17 mouse cellular contexts compared by ENCODE assay signal in genomic region chr6:97355141-97355540, GRCm38 (mm10).
DNase-seq lines count a peak whose midpoint lies in the region; ATAC-seq and TF ChIP-seq lines count a peak whose summit lies in the region.
"Had no signal": no experiment of that assay in that cellular context is flagged by ENCODE, and none has a peak within 500 bp of the region (broad histone marks: within the 10 kb centered on the region; RNA-seq: fewer than 3 reads in every experiment).

No protein-coding gene starts in this region.

- no peak for DNase-seq in forebrain, postnatal 0 days
- DNase-seq in kidney, adult 11 months = no peak
- peak; percentile 7 for DNase-seq in R1 (ENCODE audit: low read depth, low spot score)
- no peak for DNase-seq in liver, postnatal 0 days
- DNase-seq in right cerebral cortex, adult 2 months (ENCODE audit: low spot score in 2 of 2) = no peak
- DNase-seq: B cell, adult 2 months; cerebellum, adult 9-10 months; kidney, adult 18-20 months; layer of hippocampus, adult 9-11 months; lung, postnatal 14 days; spleen, adult 18-20 months had no signal

- no peak for TF ChIP-seq EP300 in liver, postnatal 0 days (IDR thresholded peaks at IDR 0.05; ENCODE audit: low read depth)

- peaks cover 21% of the 10 kb centered on the region for H3K27me3 ChIP-seq in forebrain, embryonic 12.5 days
- H3K27me3 ChIP-seq in forebrain, postnatal 0 days (ENCODE audit: insufficient read depth, low read length) = no peaks in the 10 kb centered on the region
- H3K27me3 ChIP-seq in kidney, embryonic 15.5 days = no peaks in the 10 kb centered on the region
- H3K27me3 ChIP-seq in liver, postnatal 0 days (ENCODE audit: insufficient read depth, low read length) = no peaks in the 10 kb centered on the region

- no peaks in the 10 kb centered on the region for H3K36me3 ChIP-seq in forebrain, embryonic 12.5 days (replicated peaks)
- H3K36me3 ChIP-seq in forebrain, postnatal 0 days (ENCODE audit: insufficient read depth) = no peaks in the 10 kb centered on the region
- H3K36me3 ChIP-seq in kidney, embryonic 15.5 days = no peaks in the 10 kb centered on the region
- H3K36me3 ChIP-seq in liver, postnatal 0 days (replicated peaks; ENCODE audit: insufficient read depth, low read length) = 0 out of 2 replicates have a peak, but pooled peaks cover 3% of the 10 kb centered on the region
- H3K36me3 ChIP-seq: embryonic facial prominence, embryonic 13.5 days; G1E; limb, embryonic 10.5 days had no signal

- H3K4me3 ChIP-seq in forebrain, embryonic 12.5 days (replicated peaks) = no peak overlapping the region
- H3K4me3 ChIP-seq in forebrain, postnatal 0 days (ENCODE audit: low read depth, low read length) = no peak overlapping the region
- H3K4me3 ChIP-seq in kidney, embryonic 15.5 days (replicated peaks) = no peak overlapping the region
- H3K4me3 ChIP-seq in liver, postnatal 0 days (ENCODE audit: low read depth, low read length) = no peak overlapping the region
- H3K4me3 ChIP-seq: embryonic facial prominence, embryonic 13.5 days; limb, embryonic 10.5 days had no signal

- H3K4me1 ChIP-seq in forebrain, embryonic 12.5 days = peaks cover 54% of the 10 kb centered on the region
- H3K4me1 ChIP-seq in forebrain, postnatal 0 days (ENCODE audit: insufficient read depth) = no peaks in the 10 kb centered on the region
- peaks cover 41% of the 10 kb centered on the region for H3K4me1 ChIP-seq in kidney, embryonic 15.5 days
- peaks cover under 1% of the 10 kb centered on the region; the same call in 1 of the 2 replicates for H3K4me1 ChIP-seq in liver, postnatal 0 days (ENCODE audit: insufficient read depth)

- WGBS in forebrain, embryonic 12.5 days = 5% methylated on average over 8 of the region's 8 CpGs
- WGBS in forebrain, postnatal 0 days = 22% methylated on average over 8 of the region's 8 CpGs
- 18% methylated on average over 8 of the region's 8 CpGs for WGBS in kidney, embryonic 15.5 days
- 51% methylated on average over 8 of the region's 8 CpGs for WGBS in liver, postnatal 0 days (ENCODE audit: insufficient replicate concordance)

- H3K27ac ChIP-seq in forebrain, embryonic 12.5 days = no peak overlapping the region
- H3K27ac ChIP-seq in forebrain, postnatal 0 days (ENCODE audit: low read depth, low read length) = no peak overlapping the region
- H3K27ac ChIP-seq in kidney, embryonic 15.5 days = peak overlapping the region; percentile 38; the same call in 1 of the 2 replicates
- H3K27ac ChIP-seq in liver, postnatal 0 days (ENCODE audit: low read depth) = 0 out of 2 replicates have a peak overlapping the region, but pooled peaks have one; percentile 4
- H3K27ac ChIP-seq: embryonic facial prominence, embryonic 13.5 days; limb, embryonic 10.5 days had no signal

- ATAC-seq in forebrain, embryonic 12.5 days (ENCODE audit: low FRiP score) = no peak
- no peak for ATAC-seq in forebrain, postnatal 0 days
- no peak for ATAC-seq in kidney, embryonic 15.5 days (replicated peaks; ENCODE audit: low FRiP score)
- no peak for ATAC-seq in liver, postnatal 0 days
- ATAC-seq in monocyte, adult 5-6 weeks (replicated peaks; ENCODE audit: insufficient number of reproducible peaks, low FRiP score, low TSS enrichment, poor library complexity, severe bottlenecking) = no peak

- H3K9ac ChIP-seq in forebrain, embryonic 12.5 days = no peak overlapping the region
- H3K9ac ChIP-seq in forebrain, postnatal 0 days = no peak overlapping the region
- H3K9ac ChIP-seq in kidney, embryonic 15.5 days = no peak overlapping the region
- no peak overlapping the region for H3K9ac ChIP-seq in liver, postnatal 0 days (replicated peaks)
- H3K9ac ChIP-seq: embryonic facial prominence, embryonic 13.5 days had no signal

- no peaks in the 10 kb centered on the region for H3K9me3 ChIP-seq in forebrain, embryonic 12.5 days
- H3K9me3 ChIP-seq in forebrain, postnatal 0 days (ENCODE audit: low read length) = no peaks in the 10 kb centered on the region
- H3K9me3 ChIP-seq in kidney, embryonic 15.5 days (replicated peaks) = no peaks in the 10 kb centered on the region
- H3K9me3 ChIP-seq in liver, postnatal 0 days (ENCODE audit: low read length) = no peaks in the 10 kb centered on the region
- H3K9me3 ChIP-seq: embryonic facial prominence, embryonic 13.5 days; limb, embryonic 10.5 days had no signal

- no peak for TF ChIP-seq CTCF in forebrain, postnatal 0 days (IDR thresholded peaks at IDR 0.05; ENCODE audit: low read depth)
- TF ChIP-seq CTCF in liver, postnatal 0 days (IDR thresholded peaks at IDR 0.05; ENCODE audit: low read depth) = no peak

- 0 out of 2 replicates have a peak overlapping the region, but pooled peaks have one; percentile 15 for H3K4me2 ChIP-seq in forebrain, embryonic 12.5 days
- H3K4me2 ChIP-seq in forebrain, postnatal 0 days (ENCODE audit: low read depth) = no peak overlapping the region
- H3K4me2 ChIP-seq in kidney, embryonic 15.5 days = no peak overlapping the region
- H3K4me2 ChIP-seq in liver, postnatal 0 days (ENCODE audit: low read depth, low read length) = 0 out of 2 replicates have a peak overlapping the region, but pooled peaks have one; percentile 1
- H3K4me2 ChIP-seq: embryonic facial prominence, embryonic 13.5 days had no signal

Comparison
In these comparisons a context has a peak if more than half of its experiments do, and no peak if none do; other contexts are left out.
1. H3K4me2 ChIP-seq: peak in forebrain, embryonic 12.5 days (single experiment) and liver, postnatal 0 days (single experiment); none in forebrain, postnatal 0 days (single experiment) and kidney, embryonic 15.5 days (single experiment).
2. H3K27ac ChIP-seq: peak in kidney, embryonic 15.5 days (single experiment) and liver, postnatal 0 days (single experiment); none in forebrain, embryonic 12.5 days (single experiment) and forebrain, postnatal 0 days (single experiment).